Mouse (Mus musculus) stomach, embryonic 14.5 days (tissue): ENCODE results near the gene Fabp2. TPM values are rescaled to one million over a fixed set of nuclear protein-coding genes. Genes with fewer than 3 reads are reported as not detected.

Experiments used
- ATAC-seq: fragments of 200-750 bp; cut with Nextera tagmentation; 2 replicates; pipeline ENCODE4 v1.8.0; 2017; ENCODE audit warnings: low read depth, moderate TSS enrichment; ENCODE audit not compliant: insufficient number of reproducible peaks, insufficient read depth, low FRiP score
- H3K27ac ChIP-seq: fragments of 300-500 bp; sonication (generic); 2 replicates; pipeline ENCODE4 v1.5.1; 2014; ENCODE audit warnings: mild to moderate bottlenecking, low read length, moderate library complexity, mixed read lengths
- H3K27me3 ChIP-seq: fragments of 300-500 bp; sonication (generic); 2 replicates; pipeline ENCODE4 v1.6.1; 2014; ENCODE audit warnings: low read length, control low read depth, mixed read lengths; ENCODE audit not compliant: control insufficient read depth, insufficient read depth
- H3K36me3 ChIP-seq: fragments of 300-500 bp; sonication (generic); 2 replicates; pipeline ENCODE4 v1.6.1; 2014; ENCODE audit warnings: mild to moderate bottlenecking, control low read depth, low read length, moderate library complexity, mixed read lengths; ENCODE audit not compliant: control insufficient read depth, insufficient read depth
- H3K4me1 ChIP-seq: fragments of 300-500 bp; sonication (generic); 2 replicates; pipeline ENCODE4 v1.6.1; 2014; ENCODE audit warnings: low read length, control low read depth, mixed read lengths; ENCODE audit not compliant: control insufficient read depth, insufficient read depth
- H3K4me2 ChIP-seq: fragments of 300-500 bp; sonication (generic); replicated peaks from 2 replicates; pipeline ENCODE4 v1.6.1; 2014; ENCODE audit warnings: low read depth, low read length, control low read depth
- H3K4me3 ChIP-seq: fragments of 300-500 bp; sonication (generic); 2 replicates; pipeline ENCODE4 v1.5.1; 2014; ENCODE audit warnings: low read depth, low read length, control low read depth
- H3K9ac ChIP-seq: fragments of 300-500 bp; sonication (generic); replicated peaks from 2 replicates; pipeline ENCODE4 v1.6.1; 2014; ENCODE audit warnings: low read depth, mild to moderate bottlenecking, control low read depth, low read length, moderate library complexity, mixed read lengths
- H3K9me3 ChIP-seq: fragments of 300-500 bp; sonication (generic); 2 replicates; pipeline ENCODE4 v1.6.1; 2016; ENCODE audit warnings: low read depth, low read length, control low read depth; ENCODE audit not compliant: control insufficient read depth
- WGBS: fragments of 180-500 bp; shearing (Covaris S2); extraction: QIAGEN DNeasy Blood & Tissue Kit; methylation state at CpG from one replicate; pipeline ENCODE4 v1.1.7; 2014; 5-methylcytosine and 5-hydroxymethylcytosine counted together
- polyA plus RNA-seq: library from polyadenylated mRNA; unstranded; fragments of >200 nt; fragmentation: Nextera tagmentation; extraction: Ambion mirVana; gene quantifications from 2 replicates; pipeline ENCODE4 v1.2.1, GENCODE M21; 2014

Gene Fabp2
- polyA plus RNA-seq, 1 experiment from 2014 or later: 2.5 TPM

GRCm38 (mm10) chr3:122907841-122908240 is 13.0 kb downstream of the Fabp2 start:
- Histone ChIP-seq H3K27ac (no peak overlapping the region), H3K36me3 (no peaks in the 10 kb centered on the region)
- 85% methylated on average over 2 of the region's 2 CpGs for WGBS

GRCm38 (mm10) chr3:122915493-122915892 is 20.6 kb downstream of the Fabp2 start:
- no peak for ATAC-seq
- Histone ChIP-seq H3K27me3 (no peaks in the 10 kb centered on the region), H3K9ac (no peak overlapping the region), H3K9me3 (no peaks in the 10 kb centered on the region), H3K27ac (no peak overlapping the region), H3K4me2 (no peak overlapping the region), H3K4me1 (no peaks in the 10 kb centered on the region), H3K4me3 (no peak overlapping the region), H3K36me3 (no peaks in the 10 kb centered on the region)
- WGBS: 81% methylated on average over 5 of the region's 5 CpGs

More at GRCm38 (mm10) chr3:122907841-122908240, 13.0 kb downstream of the Fabp2 start:
- Histone ChIP-seq H3K9ac (no peak overlapping the region), H3K4me3 (no peak overlapping the region), H3K27me3 (no peaks in the 10 kb centered on the region), H3K4me1 (no peaks in the 10 kb centered on the region), H3K9me3 (no peaks in the 10 kb centered on the region), H3K4me2 (no peak overlapping the region)
- ATAC-seq: no peak

DNA sequence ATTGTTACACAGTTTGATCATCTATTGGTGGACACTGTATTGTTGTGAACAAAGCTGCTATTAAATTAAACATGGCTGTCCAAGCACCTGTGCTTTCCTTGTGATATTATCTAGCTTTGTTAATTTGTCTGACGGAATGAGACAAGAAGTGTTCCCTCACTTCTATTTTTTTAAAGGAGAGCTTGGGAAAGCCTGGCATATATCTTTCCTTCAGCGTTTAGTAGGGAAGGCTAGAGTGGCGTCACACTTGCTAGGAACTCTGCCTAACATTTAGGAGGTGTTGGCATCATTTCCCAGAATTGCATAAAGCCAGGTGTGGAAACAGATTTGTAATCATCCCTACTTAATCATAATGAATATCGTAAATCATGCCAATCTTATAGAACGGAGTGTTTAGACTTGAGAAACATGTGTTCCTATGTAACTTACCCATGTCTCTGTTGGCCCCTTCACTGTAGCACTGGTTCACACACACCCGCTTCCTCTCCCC is 21.4 kb downstream of the Fabp2 start:
- ATAC-seq: no peak
- Histone ChIP-seq H3K4me3 (no peak overlapping the region), H3K27ac (no peak overlapping the region), H3K27me3 (no peaks in the 10 kb centered on the region), H3K4me1 (no peaks in the 10 kb centered on the region), H3K9me3 (no peaks in the 10 kb centered on the region), H3K9ac (no peak overlapping the region), H3K4me2 (no peak overlapping the region), H3K36me3 (no peaks in the 10 kb centered on the region)
- 82% methylated on average over 6 of the region's 6 CpGs for WGBS

GRCm38 (mm10) chr3:122918672-122919071 is 23.8 kb downstream of the Fabp2 start:
- no peak overlapping the region for H3K4me2 ChIP-seq
- no peaks in the 10 kb centered on the region for H3K36me3 ChIP-seq
- H3K9ac ChIP-seq: no peak overlapping the region
- H3K4me1 ChIP-seq: peaks cover 4% of the 10 kb centered on the region; the same call in 1 of the 2 replicates
- H3K9me3 ChIP-seq: no peaks in the 10 kb centered on the region
- no peak overlapping the region for H3K27ac ChIP-seq
- ATAC-seq: no peak
- WGBS: 76% methylated on average over 2 of the region's 2 CpGs
- no peaks in the 10 kb centered on the region for H3K27me3 ChIP-seq
- H3K4me3 ChIP-seq: no peak overlapping the region

DNA sequence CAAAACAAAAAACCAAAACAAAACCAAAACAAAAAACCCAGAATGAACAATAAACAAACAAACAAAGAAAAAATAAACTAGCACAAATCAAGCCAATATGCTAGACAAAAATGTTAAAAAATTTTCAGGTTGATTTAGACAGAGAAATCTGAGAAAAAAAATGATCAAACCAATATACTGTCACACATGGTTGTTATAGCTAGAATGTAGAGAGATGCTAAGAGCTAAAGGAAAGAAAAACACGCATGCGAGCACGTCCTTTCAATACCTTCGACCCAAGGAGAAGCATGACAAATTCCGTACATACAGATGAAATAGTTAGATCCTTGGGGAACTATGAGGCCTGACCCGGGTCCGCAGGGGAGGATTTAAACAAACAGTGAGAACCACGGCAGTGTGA is 24.4 kb downstream of the Fabp2 start, which contains the start of gene Gm10959:
Gm10959 (minus strand) TSS at position 101 of the 400 bp plus-strand sequence.
- Histone ChIP-seq H3K4me3 (no peak within 1 kb of the TSS), H3K4me2 (no peak within 1 kb of the TSS), H3K27me3 (no peaks in the 10 kb centered on the region), H3K27ac (no peak within 1 kb of the TSS), H3K9ac (no peak within 1 kb of the TSS), H3K36me3 (no peaks in the 10 kb centered on the region), H3K4me1 (peaks cover 4% of the 10 kb centered on the region; the same call in 1 of the 2 replicates), H3K9me3 (no peaks in the 10 kb centered on the region)
- WGBS: 82% methylated on average over 8 of the region's 8 CpGs
- no peak for ATAC-seq

DNA sequence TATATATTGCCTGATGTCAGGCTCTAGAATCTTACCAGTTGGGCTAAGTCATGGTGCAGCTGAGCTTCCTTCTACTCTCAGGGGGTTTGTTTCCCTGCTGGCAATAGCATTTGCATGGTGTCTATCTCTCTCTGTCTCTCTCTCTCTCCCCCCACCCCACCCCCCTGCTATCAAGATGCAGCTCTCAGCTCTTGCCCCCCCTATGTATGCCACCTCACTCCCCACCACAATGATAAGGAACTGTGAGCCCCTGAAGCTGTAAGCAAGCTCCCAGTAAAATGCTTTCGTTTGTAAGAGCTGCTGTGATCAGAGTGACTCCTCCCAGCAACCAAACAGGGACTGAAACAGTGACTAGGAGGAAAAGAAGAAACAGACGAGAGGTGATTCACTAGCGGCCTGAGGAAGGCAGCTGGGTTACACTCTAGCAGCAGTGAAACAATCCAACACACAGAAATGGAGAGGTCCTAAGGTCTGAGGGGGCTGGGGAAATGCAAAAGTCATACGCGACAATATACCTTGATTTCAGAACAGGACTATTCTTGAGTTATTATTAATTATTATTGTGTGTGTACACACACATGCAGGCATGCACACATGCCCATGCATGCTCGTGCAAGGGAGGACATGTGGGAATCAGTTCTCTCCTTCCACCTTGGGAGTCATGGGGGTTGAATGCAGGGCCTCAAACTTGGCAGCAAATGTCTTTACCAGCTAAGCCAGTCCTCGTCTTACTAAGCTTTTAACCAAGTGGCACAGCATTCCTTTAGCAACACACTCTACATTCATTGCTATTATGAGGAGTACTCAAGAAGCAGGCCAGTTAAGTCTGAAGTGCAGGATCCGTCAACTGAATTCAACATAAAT is 25.9 kb downstream of the Fabp2 start:
- Histone ChIP-seq H3K36me3 (no peaks in the 10 kb centered on the region), H3K4me3 (no peak overlapping the region), H3K27me3 (no peaks in the 10 kb centered on the region), H3K4me1 (peaks cover 4% of the 10 kb centered on the region; the same call in 1 of the 2 replicates), H3K27ac (no peak overlapping the region; the same call in 1 of the 2 replicates), H3K4me2 (no peak overlapping the region), H3K9me3 (no peaks in the 10 kb centered on the region), H3K9ac (no peak overlapping the region)
- 55% methylated on average over 8 of the region's 8 CpGs for WGBS
- no peak for ATAC-seq

- ATAC-seq: no peak
- Histone ChIP-seq H3K4me2 (no peak overlapping the region), H3K4me3 (no peak overlapping the region), H3K27ac (no peak overlapping the region), H3K27me3 (no peaks in the 10 kb centered on the region), H3K36me3 (no peaks in the 10 kb centered on the region), H3K4me1 (peaks cover 4% of the 10 kb centered on the region; the same call in 1 of the 2 replicates), H3K9me3 (no peaks in the 10 kb centered on the region), H3K9ac (no peak overlapping the region)
- WGBS: 67% methylated on average over 8 of the region's 8 CpGs
Observed at GRCm38 (mm10) chr3:122921676-122922527, 27.0 kb downstream of the Fabp2 start.

DNA sequence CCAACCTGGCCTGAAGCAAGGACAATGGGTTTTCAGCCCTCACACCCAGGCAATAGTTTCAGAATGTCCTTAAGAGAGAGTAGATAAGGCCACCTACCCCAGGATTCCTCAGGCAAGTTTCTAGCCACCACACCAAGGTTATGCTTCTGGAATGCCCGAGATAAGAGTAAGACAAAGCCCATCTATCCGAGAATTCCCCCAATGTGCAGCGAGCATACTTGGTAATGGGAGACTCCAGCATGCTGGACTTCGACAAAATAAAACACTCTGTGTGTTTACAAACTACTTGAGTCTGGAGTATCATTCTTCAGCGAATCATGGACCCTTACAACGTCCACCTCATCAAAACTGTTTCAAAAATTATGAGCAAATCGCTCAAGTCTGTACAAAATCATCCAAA is 28.3 kb downstream of the Fabp2 start:
- peak overlapping the region; percentile 75; the same call in 1 of the 2 replicates for H3K27ac ChIP-seq

More for the DNA sequence above, 28.3 kb downstream of the Fabp2 start:
- 54% methylated on average over 7 of the region's 7 CpGs for WGBS
- Histone ChIP-seq H3K36me3 (no peaks in the 10 kb centered on the region), H3K4me2 (peak overlapping the region; percentile 48), H3K27me3 (no peaks in the 10 kb centered on the region), H3K4me1 (peaks cover 4% of the 10 kb centered on the region; the same call in 1 of the 2 replicates), H3K4me3 (peak overlapping the region; percentile 63), H3K9me3 (no peaks in the 10 kb centered on the region), H3K9ac (no peak overlapping the region)
- ATAC-seq: no peak
